Mouse (Mus musculus): ENCODE measurements at regions not wholly inside any gene's neighbourhood (a gene's known extent, or its start where the extent isn't known, plus 50 kb on each side); places are given as distances from the start of the nearest gene placed in this dataset.

- no peak for DNase-seq (ENCODE audit: low spot score in 2 of 2)
Measured at GRCm38 (mm10) chr9:68250011-68250410, 403.6 kb upstream of the Rora start.

DNA sequence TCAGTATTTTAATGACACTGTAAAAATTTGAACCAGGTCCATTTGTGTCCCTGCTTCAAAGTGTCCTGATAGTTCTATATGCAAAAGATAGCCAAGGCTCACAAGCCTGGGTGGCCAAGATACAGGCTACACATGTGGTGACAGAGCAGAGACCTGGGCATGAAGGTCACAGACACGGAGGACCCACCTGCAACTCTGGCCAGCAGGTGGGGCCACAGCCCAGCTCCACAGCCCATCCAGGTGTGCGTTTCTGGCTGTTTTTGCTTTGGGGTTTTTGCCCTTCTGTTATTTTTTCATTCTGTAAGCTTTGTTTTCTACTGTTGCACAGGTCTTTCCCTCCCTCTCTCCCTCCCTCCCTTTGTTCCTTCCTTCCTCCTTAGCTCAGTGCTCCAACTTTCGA is 399.4 kb upstream of the Rora start:
- no peak for DNase-seq (ENCODE audit: low spot score in 2 of 2)

DNA sequence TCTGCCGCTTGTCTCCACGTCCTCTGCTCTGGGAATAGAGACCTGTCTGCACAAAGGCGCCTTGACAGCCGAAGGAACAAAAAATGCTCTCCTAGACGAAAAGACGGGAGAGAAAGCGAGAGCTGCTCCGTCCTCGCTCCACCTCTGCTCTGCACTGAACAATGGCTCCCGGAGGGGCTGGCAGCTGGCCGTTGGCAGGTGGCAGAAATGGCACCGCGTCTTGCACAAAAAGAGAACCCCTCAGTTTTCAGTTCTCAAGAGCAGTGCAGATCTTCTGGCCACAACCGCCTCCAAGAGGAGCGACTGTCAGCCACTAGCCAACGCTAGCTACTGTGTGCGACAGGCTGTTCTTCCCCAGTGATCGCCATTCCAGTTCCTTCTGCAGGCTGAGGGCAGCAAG is 385.0 kb upstream of the Rora start:
- DNase-seq (ENCODE audit: low spot score in 2 of 2) = no peak

- no peak for DNase-seq (ENCODE audit: low spot score in 2 of 2)
Measured at GRCm38 (mm10) chr9:68302232-68302925, 351.2 kb upstream of the Rora start.

GRCm38 (mm10) chr9:68330721-68331120 is 322.9 kb upstream of the Rora start:
- no peak for DNase-seq (ENCODE audit: low spot score in 2 of 2)

DNA sequence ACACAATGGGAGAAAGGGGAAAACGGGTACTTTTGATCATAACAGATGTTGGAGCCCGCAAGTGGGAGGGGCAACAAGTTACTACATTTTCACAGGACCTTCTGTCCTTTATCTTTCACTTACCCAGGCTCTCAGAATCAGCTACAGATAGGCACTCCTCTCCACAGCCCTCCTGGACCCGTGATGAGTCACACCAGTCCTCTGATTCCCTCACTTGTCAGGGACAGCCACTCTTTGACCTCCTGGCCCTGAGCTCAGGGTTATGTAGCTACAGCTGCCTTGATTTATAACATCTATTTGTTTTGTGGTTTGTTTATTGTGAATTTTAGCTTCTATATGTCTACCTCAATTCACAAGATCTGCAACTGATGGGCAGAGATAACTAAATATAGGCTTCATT is 312.7 kb upstream of the Rora start:
- no peak for DNase-seq (ENCODE audit: low spot score in 2 of 2)

DNA sequence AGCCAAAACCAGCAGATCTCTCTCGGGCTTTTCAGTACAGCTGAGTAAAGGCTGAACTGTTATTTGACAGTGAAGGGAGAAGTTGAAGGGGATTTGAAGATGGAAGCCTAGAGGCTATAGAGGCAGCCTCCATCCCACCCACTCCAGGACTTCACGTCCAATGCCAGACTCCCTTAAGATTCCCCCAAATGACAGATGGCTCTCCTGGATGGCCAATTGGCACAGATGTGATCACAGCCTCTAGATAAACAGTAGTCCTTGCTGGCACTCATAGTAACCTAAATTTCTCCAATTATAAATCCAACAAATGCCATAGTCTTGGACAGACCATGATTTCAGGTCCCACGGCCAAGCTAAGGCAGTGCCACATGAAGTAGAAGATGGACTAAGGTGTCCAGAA is 312.1 kb upstream of the Rora start:
- no peak for DNase-seq (ENCODE audit: low spot score in 2 of 2)

DNA sequence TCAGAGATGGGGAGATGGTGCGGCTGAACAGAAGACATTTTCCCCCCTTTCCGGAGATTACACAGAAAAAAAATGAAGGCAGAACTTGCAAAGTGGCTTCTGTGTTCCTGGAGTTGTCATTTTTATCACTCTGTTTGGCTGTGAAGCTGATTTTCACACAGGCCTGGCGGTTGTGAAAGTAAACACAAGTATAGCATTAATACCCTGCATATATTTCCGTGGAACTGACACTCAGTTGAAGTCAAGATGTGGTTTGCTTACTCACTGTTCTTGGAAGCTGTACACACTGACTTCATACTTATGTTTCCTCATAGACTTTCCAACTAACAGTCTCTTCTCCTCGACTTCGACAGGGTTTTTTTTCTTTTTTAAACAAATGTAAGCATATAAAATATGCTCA is 306.2 kb upstream of the Rora start:
- no peak for DNase-seq (ENCODE audit: low spot score in 2 of 2)

DNA sequence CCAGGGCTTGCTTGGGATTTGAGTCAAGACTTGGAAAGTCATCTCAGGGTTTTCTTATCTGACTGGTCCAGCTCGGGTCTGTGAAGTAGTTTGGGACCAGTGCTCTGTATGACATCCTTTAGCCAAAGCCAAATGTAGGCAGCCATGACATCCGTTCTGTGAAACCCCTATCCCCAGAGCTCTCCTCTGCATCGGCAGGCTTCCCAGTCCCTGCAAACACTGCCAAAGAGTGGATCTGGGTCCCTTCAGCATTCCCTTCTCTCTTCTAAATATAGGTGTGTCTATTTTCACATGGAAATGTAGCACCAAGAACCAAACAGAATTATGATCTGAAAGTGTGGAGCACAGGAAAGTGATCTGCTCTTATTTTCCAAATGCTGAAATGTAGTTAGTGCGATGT is 302.1 kb upstream of the Rora start:
- DNase-seq (ENCODE audit: low spot score in 2 of 2) = no peak

DNA sequence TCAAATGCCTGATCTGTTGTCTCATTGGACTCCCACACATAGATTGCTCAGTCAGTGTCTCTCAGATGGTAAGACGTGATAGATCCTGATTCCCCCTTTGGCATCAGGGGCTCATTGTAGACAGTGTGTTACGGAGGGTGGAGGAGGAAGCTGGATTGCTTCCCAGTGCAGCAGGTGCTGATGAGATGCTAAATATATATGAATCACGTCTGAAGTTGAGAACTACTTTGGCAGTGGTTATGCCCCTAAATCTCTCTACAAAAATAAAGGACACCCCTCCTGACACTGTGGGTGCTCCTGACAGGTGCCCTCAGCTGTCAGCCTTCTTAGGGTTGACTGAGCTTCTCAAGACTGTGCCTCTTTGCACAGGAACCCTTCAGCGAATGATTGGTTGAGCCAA is 299.1 kb upstream of the Rora start:
- no peak for DNase-seq (ENCODE audit: low spot score in 2 of 2)

- no peak for DNase-seq (ENCODE audit: low spot score in 2 of 2)
Measured at GRCm38 (mm10) chr9:68356078-68356477, 297.5 kb upstream of the Rora start.

DNA sequence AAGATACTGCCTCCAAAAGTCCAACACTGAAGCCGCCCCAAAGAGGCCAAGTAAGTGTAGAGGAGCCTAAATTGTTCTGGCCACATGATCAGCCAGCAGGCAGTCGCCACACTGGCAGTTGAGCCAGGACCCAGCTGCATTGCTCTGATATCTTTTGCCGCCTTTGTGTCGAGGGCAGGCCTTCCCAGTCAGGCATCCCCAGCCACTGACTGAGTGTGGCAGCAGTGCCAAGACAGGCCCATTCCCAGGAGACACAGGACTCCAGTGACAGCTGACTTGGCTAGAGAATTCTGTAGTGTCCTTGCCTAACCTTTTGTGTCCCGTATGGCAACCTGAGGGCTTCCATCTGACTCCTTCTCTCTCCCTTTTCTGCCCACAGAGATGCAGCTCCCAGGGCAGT is 296.4 kb upstream of the Rora start:
- DNase-seq (ENCODE audit: low spot score in 2 of 2) = no peak

- DNase-seq (ENCODE audit: low spot score in 2 of 2) = no peak
Measured at GRCm38 (mm10) chr9:68366973-68367372, 286.6 kb upstream of the Rora start.

DNA sequence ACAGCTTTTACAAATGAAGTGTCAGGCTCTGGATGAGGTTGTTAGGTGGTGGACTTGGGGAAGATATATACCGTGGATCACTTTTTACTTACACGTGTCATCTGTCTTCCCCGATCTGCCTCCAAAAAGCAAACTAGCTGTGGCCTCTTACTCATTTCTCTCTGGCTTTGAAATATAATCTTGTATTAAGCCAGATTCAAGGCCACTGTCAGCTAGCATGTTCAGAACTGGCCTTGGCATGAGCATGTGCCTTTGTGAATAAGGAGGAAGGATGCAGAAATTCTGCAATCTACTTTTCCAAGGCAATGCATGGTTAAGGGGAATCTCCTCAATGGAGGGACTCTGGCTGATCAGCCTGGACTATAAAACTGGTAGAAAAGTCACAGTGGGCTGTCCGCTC is 286.0 kb upstream of the Rora start:
- no peak for DNase-seq (ENCODE audit: low spot score in 2 of 2)

GRCm38 (mm10) chr9:68372726-68373125 is 280.9 kb upstream of the Rora start:
- no peak for DNase-seq (ENCODE audit: low spot score in 2 of 2)

- no peak for DNase-seq (ENCODE audit: low spot score in 2 of 2)
Measured at GRCm38 (mm10) chr9:68376222-68376621, 277.4 kb upstream of the Rora start.

DNA sequence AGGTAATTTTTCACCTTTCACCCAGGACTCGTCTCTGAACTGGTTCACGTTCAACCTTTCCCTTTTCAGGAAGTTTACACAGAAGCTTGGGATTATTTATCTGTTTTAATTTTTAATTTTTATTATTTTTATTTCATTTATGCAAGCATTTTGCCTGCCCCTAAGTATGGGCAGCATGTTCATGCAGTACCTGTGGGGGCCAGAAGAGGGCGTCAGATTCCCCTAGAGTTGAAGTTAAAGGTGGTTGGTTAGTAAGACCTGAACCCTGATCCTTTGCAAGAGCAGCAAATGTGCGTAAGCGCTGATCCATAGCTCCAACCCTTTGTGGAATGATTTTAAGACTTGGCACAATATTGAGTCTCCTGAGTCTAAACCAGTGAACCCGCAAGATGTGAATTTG is 271.7 kb upstream of the Rora start:
- DNase-seq (ENCODE audit: low spot score in 2 of 2) = no peak

DNA sequence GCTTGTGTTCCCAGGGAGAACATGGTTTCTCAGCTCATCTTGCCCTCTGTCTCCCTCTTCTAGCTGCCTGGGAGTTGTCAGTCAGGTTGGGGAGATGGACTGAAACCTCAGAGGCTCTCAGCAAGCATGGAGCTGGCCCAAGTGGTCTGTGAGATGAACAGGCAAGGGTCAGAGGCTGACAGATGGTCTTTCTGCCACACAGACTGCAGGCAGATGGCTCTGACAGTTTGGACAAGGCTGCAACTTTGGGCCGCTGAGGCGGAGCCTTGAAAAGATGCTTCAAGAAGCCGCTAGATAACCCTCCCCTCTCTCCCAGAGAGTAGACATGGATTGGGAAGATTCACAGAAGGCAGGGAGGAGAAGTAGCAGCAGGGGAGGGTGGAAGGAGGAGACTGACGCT is 252.7 kb upstream of the Rora start:
- DNase-seq (ENCODE audit: low spot score in 2 of 2) = no peak

DNA sequence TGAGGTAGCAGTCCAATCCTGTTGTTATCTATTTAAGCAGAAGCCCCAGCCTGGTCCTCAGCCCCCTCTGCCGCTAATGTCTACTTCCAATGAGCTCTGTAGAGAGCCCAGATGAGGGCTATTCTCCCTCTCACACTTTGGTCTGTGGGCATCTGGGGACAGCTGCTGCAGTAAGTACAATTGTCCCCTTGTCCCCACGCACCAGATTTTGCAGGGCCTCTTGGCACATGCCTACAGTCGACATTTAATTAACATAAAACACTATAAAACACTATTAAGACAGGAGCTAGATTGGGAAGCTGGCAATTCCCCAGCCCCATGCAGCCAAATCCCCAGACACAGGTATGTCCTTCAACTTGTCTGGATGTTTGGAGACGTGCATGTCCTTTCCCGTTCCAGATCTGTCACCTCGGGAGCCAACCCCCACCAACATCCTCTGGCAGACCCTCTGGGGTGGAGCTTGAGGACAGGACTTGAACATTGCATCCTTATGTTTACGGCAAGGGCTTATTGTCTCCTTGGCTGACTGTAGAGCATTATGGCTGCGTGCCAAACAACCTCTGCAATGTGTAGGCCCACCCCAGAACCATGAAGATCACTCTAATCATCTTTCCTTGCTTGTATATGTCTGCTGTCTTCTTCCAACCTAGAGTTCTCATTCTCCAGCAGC is 251.3 kb upstream of the Rora start:
- DNase-seq (ENCODE audit: low spot score in 2 of 2) = no peak

DNA sequence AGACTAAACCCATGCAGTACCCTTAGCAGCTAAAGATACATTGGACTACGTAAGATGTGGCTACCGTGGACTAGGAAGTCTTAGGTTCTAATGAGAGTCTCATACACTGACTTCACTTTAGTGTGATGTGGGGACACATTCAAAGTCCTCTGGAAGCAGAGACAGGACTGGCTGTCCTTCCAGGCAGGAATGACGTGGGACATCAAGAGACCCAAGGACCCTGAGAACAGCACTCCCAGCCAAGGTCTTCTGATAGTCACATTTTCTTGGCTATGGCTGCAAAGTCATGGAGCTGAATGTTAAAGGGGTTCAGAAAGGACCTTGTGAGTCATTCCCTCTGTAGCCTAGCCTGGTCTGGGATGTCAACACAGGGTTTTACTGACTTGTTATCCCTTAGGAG is 250.6 kb upstream of the Rora start:
- DNase-seq (ENCODE audit: low spot score in 2 of 2) = no peak

GRCm38 (mm10) chr9:68403516-68403915 is 250.1 kb upstream of the Rora start:
- no peak for DNase-seq (ENCODE audit: low spot score in 2 of 2)

- no peak for DNase-seq (ENCODE audit: low spot score in 2 of 2)
Measured at GRCm38 (mm10) chr9:68409786-68410185, 243.8 kb upstream of the Rora start.

DNA sequence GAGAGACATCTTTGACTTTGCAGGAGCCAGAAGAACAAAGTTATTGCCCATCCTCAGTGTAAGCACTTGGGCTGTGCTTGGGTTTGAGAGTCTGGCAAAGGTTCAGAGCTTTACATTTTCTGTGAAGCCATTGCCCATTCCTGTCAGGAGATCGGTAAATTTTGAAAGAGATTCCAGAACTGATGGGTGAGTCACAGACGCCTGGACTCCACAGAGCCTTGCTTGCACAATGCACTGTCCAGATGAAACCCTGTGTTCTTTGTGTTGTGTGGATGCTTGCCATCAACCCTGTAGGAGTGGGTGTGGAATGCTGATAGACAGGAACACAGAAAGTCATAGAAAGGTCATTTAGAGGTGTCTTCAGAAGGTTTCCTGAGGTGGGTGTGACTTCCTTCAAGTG is 227.3 kb upstream of the Rora start:
- no peak for DNase-seq (ENCODE audit: low spot score in 2 of 2)
